ENCODE assay signal across 18 mouse cellular contexts in genomic region chr6:118252711-118253110, GRCm38 (mm10). TPM values are rescaled to one million over a fixed set of nuclear protein-coding genes. Genes with fewer than 3 reads are reported as not detected.
DNase-seq lines count a peak whose midpoint lies in the region; ATAC-seq and TF ChIP-seq lines count a peak whose summit lies in the region.
"Had no signal": no experiment of that assay in that cellular context is flagged by ENCODE, and none has a peak within 500 bp of the region (broad histone marks: within the 10 kb centered on the region; RNA-seq: fewer than 3 reads in every experiment).

No protein-coding gene starts in this region.

- no peak overlapping the region for H3K27ac ChIP-seq in heart, embryonic 10.5 days
- H3K27ac ChIP-seq in lung, embryonic 16.5 days (ENCODE audit: low read length): no peak overlapping the region
- H3K27ac ChIP-seq in lung, postnatal 0 days (ENCODE audit: low read length): no peak overlapping the region
- no peak overlapping the region for H3K27ac ChIP-seq in midbrain, embryonic 15.5 days
- H3K27ac ChIP-seq: hindbrain, embryonic 13.5 days; liver, embryonic 13.5 days; midbrain, embryonic 10.5 days had no signal

- H3K9ac ChIP-seq in lung, embryonic 16.5 days (ENCODE audit: low read length): no peak overlapping the region
- H3K9ac ChIP-seq in lung, postnatal 0 days (replicated peaks; ENCODE audit: low read depth): no peak overlapping the region
- no peak overlapping the region for H3K9ac ChIP-seq in midbrain, embryonic 15.5 days
- H3K9ac ChIP-seq: hindbrain, embryonic 13.5 days; liver, embryonic 13.5 days had no signal

- H3K27me3 ChIP-seq in heart, embryonic 10.5 days (ENCODE audit: insufficient read depth, poor library complexity, severe bottlenecking): peaks cover 6% of the 10 kb centered on the region; the same call in 1 of the 2 replicates
- no peaks in the 10 kb centered on the region for H3K27me3 ChIP-seq in lung, embryonic 16.5 days (ENCODE audit: control insufficient read depth, insufficient read depth, low read depth, low read length)
- H3K27me3 ChIP-seq in lung, postnatal 0 days (replicated peaks; ENCODE audit: insufficient read depth, low read length): no peaks in the 10 kb centered on the region
- no peaks in the 10 kb centered on the region for H3K27me3 ChIP-seq in midbrain, embryonic 15.5 days (replicated peaks)
- H3K27me3 ChIP-seq: hindbrain, embryonic 13.5 days; liver, embryonic 13.5 days had no signal

- peak; percentile 92 for DNase-seq in heart, adult 11 months
- no peak for DNase-seq in heart, embryonic 10.5 days (ENCODE audit: low spot score)
- DNase-seq in lung, postnatal 0 days (ENCODE audit: low spot score): no peak
- DNase-seq in NIH3T3 (ENCODE audit: low read depth): peak; percentile 93
- DNase-seq in gastrocnemius, postnatal 25 days: peak; percentile 81
- DNase-seq in adrenal gland, adult 18-20 months (ENCODE audit: low spot score in 2 of 2): no peak
- DNase-seq: B cell, adult 2 months; cerebellum, adult 2 months; kidney, postnatal 25 days; liver, embryonic 13.5 days had no signal

- ATAC-seq in lung, embryonic 16.5 days (ENCODE audit: low read depth): peak; percentile 51
- no peak for ATAC-seq in lung, postnatal 0 days
- ATAC-seq in midbrain, embryonic 15.5 days (replicated peaks): no peak
- ATAC-seq: forebrain, embryonic 16.5 days; intestine, postnatal 0 days had no signal

- no peak overlapping the region for H3K4me2 ChIP-seq in lung, embryonic 16.5 days (ENCODE audit: low read depth, low read length)
- no peak overlapping the region for H3K4me2 ChIP-seq in lung, postnatal 0 days (replicated peaks; ENCODE audit: low read depth, low read length)
- no peak overlapping the region for H3K4me2 ChIP-seq in midbrain, embryonic 15.5 days
- H3K4me2 ChIP-seq: hindbrain, embryonic 13.5 days; liver, embryonic 13.5 days had no signal

- no peak overlapping the region for H3K4me3 ChIP-seq in heart, embryonic 10.5 days
- no peak overlapping the region for H3K4me3 ChIP-seq in lung, embryonic 16.5 days (ENCODE audit: low read length)
- no peak overlapping the region for H3K4me3 ChIP-seq in lung, postnatal 0 days (ENCODE audit: low read depth, low read length)
- no peak overlapping the region for H3K4me3 ChIP-seq in midbrain, embryonic 15.5 days
- H3K4me3 ChIP-seq: erythroblast, embryonic 14.5 days; hindbrain, embryonic 13.5 days; liver, embryonic 13.5 days; midbrain, embryonic 10.5 days had no signal

- 81% methylated on average over 2 of the region's 2 CpGs for WGBS in heart, embryonic 10.5 days
- WGBS in lung, embryonic 16.5 days: 57% methylated on average over 2 of the region's 2 CpGs
- WGBS in lung, postnatal 0 days: 58% methylated on average over 2 of the region's 2 CpGs
- 84% methylated on average over 2 of the region's 2 CpGs for WGBS in midbrain, embryonic 15.5 days

- no peaks in the 10 kb centered on the region for H3K4me1 ChIP-seq in heart, embryonic 10.5 days
- H3K4me1 ChIP-seq in lung, embryonic 16.5 days (replicated peaks; ENCODE audit: control insufficient read depth, insufficient read depth, low read length): no peaks in the 10 kb centered on the region
- H3K4me1 ChIP-seq in lung, postnatal 0 days (ENCODE audit: insufficient read depth, low read depth, low read length): no peaks in the 10 kb centered on the region
- H3K4me1 ChIP-seq in midbrain, embryonic 15.5 days: no peaks in the 10 kb centered on the region
- H3K4me1 ChIP-seq: hindbrain, embryonic 13.5 days; liver, embryonic 13.5 days had no signal

- TF ChIP-seq CTCF in lung, postnatal 0 days (IDR thresholded peaks at IDR 0.05): no peak

- H3K36me3 ChIP-seq in heart, embryonic 10.5 days: no peaks in the 10 kb centered on the region
- no peaks in the 10 kb centered on the region for H3K36me3 ChIP-seq in lung, embryonic 16.5 days (ENCODE audit: control insufficient read depth, insufficient read depth, low read length)
- H3K36me3 ChIP-seq in lung, postnatal 0 days (ENCODE audit: insufficient read depth, low read length): no peaks in the 10 kb centered on the region
- H3K36me3 ChIP-seq in midbrain, embryonic 15.5 days (replicated peaks): no peaks in the 10 kb centered on the region
- H3K36me3 ChIP-seq: G1E; hindbrain, embryonic 13.5 days; liver, embryonic 13.5 days; midbrain, embryonic 10.5 days had no signal

- TF ChIP-seq EP300 in lung, postnatal 0 days (IDR thresholded peaks at IDR 0.05): no peak

- no peaks in the 10 kb centered on the region for H3K9me3 ChIP-seq in heart, embryonic 10.5 days
- no peaks in the 10 kb centered on the region for H3K9me3 ChIP-seq in lung, embryonic 16.5 days (ENCODE audit: control insufficient read depth, low read length)
- H3K9me3 ChIP-seq in lung, postnatal 0 days (ENCODE audit: low read length): no peaks in the 10 kb centered on the region
- H3K9me3 ChIP-seq in midbrain, embryonic 15.5 days: no peaks in the 10 kb centered on the region
- H3K9me3 ChIP-seq: G1E; hindbrain, embryonic 13.5 days; liver, embryonic 13.5 days; midbrain, embryonic 10.5 days had no signal

RNA-seq across cellular contexts. Expression of gene Ret, which starts 55.2 kb away (rescaled TPM):
- 0.06 and 1.3 TPM in 2 replicates for polyA plus RNA-seq in heart, embryonic 10.5 days (2016; fragmentation: Nextera tagmentation; extraction: Ambion mirVana)
- 1.0 and 1.6 TPM in 2 replicates for polyA plus RNA-seq in lung, embryonic 16.5 days (2015; fragmentation: Nextera tagmentation; extraction: Ambion mirVana)
- 0.98 and 1.3 TPM in 2 replicates for polyA plus RNA-seq in lung, postnatal 0 days (2015; fragmentation: Nextera tagmentation; extraction: Ambion mirVana)
- total RNA-seq in gastrocnemius, postnatal 25 days (2021): 1 to 10 TPM; 6.5 to 9.5 TPM
- total RNA-seq in adrenal gland, adult 18-20 months (2021): 1 to 10 TPM; 1.9 to 4.3 TPM
- polyA plus RNA-seq in midbrain, embryonic 15.5 days (2015; fragmentation: Nextera tagmentation; extraction: Ambion mirVana): 6.6 and 6.9 TPM in 2 replicates
- polyA plus RNA-seq: erythroblast, embryonic 14.5 days; G1E had no signal

Comparison
In these comparisons a context has a peak if more than half of its experiments do, and no peak if none do; other contexts are left out.
1. DNase-seq: peak in heart, adult 11 months (single experiment), NIH3T3 (single experiment) and gastrocnemius, postnatal 25 days (single experiment); none in heart, embryonic 10.5 days (single experiment), lung, postnatal 0 days (single experiment) and adrenal gland, adult 18-20 months (0 of 2).